Mouse (Mus musculus): ENCODE measurements around the gene Ppp1r37.

DNA sequence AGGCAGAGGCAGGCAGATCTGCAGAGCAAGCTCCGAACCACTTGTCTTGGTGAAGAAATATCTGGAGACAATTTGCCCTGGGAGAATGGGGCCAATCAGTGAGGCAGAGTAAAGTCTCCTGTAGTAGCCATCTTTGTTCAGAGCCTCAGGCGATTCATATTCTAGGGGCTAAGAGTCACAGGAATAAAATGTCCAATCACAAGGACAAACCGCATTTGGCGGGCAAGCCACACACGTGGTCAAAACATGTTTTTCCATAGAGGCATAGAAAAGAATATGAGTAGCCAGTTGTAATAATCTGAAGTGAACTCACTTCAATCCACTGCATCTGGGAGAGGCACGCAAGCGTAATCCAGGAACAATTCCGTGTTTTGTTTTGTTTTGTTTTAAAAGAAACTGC is 79.6 kb downstream of the Ppp1r37 start:
- TF ChIP-seq CTCF (IDR thresholded peaks at IDR 0.05; ENCODE audit: extremely low read depth, insufficient read length, insufficient replicate concordance, low read depth, low read length) (no peak), POLR2A (IDR thresholded peaks at IDR 0.05; ENCODE audit: low read depth, low read length) (no peak)

Measured in small intestine, adult 2 months (tissue).